Mouse (Mus musculus): ENCODE data around the gene Bloc1s1. TPM values are rescaled to one million over a fixed set of nuclear protein-coding genes. Genes with fewer than 3 reads are reported as not detected.

The Bloc1s1 gene
- total RNA-seq (2023) = 10 to 100 TPM; 80.0 to 90.6 TPM

GRCm38 (mm10) chr10:128923935-128924334 lies at the start of gene Bloc1s1:
TSS of gene Bloc1s1 (minus strand) at chr10:128924035.

GRCm38 (mm10) chr10:128960590-128961584 lies 37.1 kb upstream of the Bloc1s1 start, which contains the start of gene Mettl7b:
TSS of gene Mettl7b (minus strand) at chr10:128960988.

GRCm38 (mm10) chr10:128933574-128933973 lies 9.7 kb upstream of the Bloc1s1 start, which contains the start of gene Itga7:
TSS of gene Itga7 (plus strand) at chr10:128933818.

GRCm38 (mm10) chr10:128922822-128923012 lies 1.1 kb downstream of the Bloc1s1 start, which contains the start of gene Rdh5:
TSS of gene Rdh5 (minus strand) at chr10:128922888.

GRCm38 (mm10) chr10:128900698-128901097 lies 23.1 kb downstream of the Bloc1s1 start, which contains the start of gene Cd63:
TSS of gene Cd63 (plus strand) at chr10:128900989.

GRCm38 (mm10) chr10:128891296-128892094 lies 32.3 kb downstream of the Bloc1s1 start, which contains the start of gene Gdf11:
TSS of gene Gdf11 (minus strand) at chr10:128891718.

Other genes starting within 250 kb of the Bloc1s1 start
- 1 to 10 TPM; 3.1 to 4.9 TPM for gene Suox, start 250.0 kb downstream of the Bloc1s1 start, total RNA-seq (2023)
- 100 to 1,000 TPM; 108 to 111 TPM for gene Rab5b, start 227.8 kb downstream of the Bloc1s1 start, total RNA-seq (2023)
- 1 to 10 TPM; 2.4 to 3.0 TPM for gene Pmel, start 219.8 kb downstream of the Bloc1s1 start, total RNA-seq (2023)
- gene Cdk2, start 219.0 kb downstream of the Bloc1s1 start, total RNA-seq (2023) = 10 to 100 TPM; 81.0 to 81.2 TPM
- gene Dgka, start 179.2 kb downstream of the Bloc1s1 start, total RNA-seq (2023) = 10 to 100 TPM; 42.5 to 51.0 TPM
- gene Pym1, start 176.1 kb downstream of the Bloc1s1 start, total RNA-seq (2023) = 10 to 100 TPM; 18.2 to 22.3 TPM
- gene Mmp19, start 133.1 kb downstream of the Bloc1s1 start, total RNA-seq (2023) = 1 to 10 TPM; 6.6 to 7.3 TPM
- gene Dnajc14, start 120.0 kb downstream of the Bloc1s1 start, total RNA-seq (2023) = 10 to 100 TPM; 59.8 to 65.1 TPM
- gene Tmem198b, start 119.7 kb downstream of the Bloc1s1 start, total RNA-seq (2023) = 1 to 10 TPM; 5.7 to 6.5 TPM
- gene Sarnp, start 106.7 kb downstream of the Bloc1s1 start, total RNA-seq (2023) = 10 to 100 TPM; 34.9 to 38.9 TPM
- 10 to 100 TPM; 20.5 to 25.1 TPM for gene Ormdl2, start 102.4 kb downstream of the Bloc1s1 start, total RNA-seq (2023)
- under 1 TPM in 1 of 2 experiments, not detected in 1; 0.13 TPM for gene Gdf11, start 32.3 kb downstream of the Bloc1s1 start, total RNA-seq (2023)
- 100 to 1,000 TPM; 136 to 156 TPM for gene Cd63, start 23.0 kb downstream of the Bloc1s1 start, total RNA-seq (2023)
- gene Rdh5, start 1.1 kb downstream of the Bloc1s1 start, total RNA-seq (2023) = 1 to 10 TPM; 3.2 to 6.0 TPM
- under 1 TPM in 1 of 2 experiments, not detected in 1; 0.09 TPM for gene Itga7, start 9.8 kb upstream of the Bloc1s1 start, total RNA-seq (2023)
- gene Mettl7b, start 37.0 kb upstream of the Bloc1s1 start, total RNA-seq (2023) = not detected
- gene Olfr9, start 65.4 kb upstream of the Bloc1s1 start, total RNA-seq (2023) = not detected
- gene Olfr763, start 86.8 kb upstream of the Bloc1s1 start, total RNA-seq (2023) = not detected
- not detected for gene Olfr764-ps1, start 115.9 kb upstream of the Bloc1s1 start, total RNA-seq (2023)
- gene Olfr765, start 126.0 kb upstream of the Bloc1s1 start, total RNA-seq (2023) = not detected
- not detected for gene Olfr766-ps1, start 144.9 kb upstream of the Bloc1s1 start, total RNA-seq (2023)
- gene Olfr767, start 158.9 kb upstream of the Bloc1s1 start, total RNA-seq (2023) = not detected
- gene Olfr768, start 175.3 kb upstream of the Bloc1s1 start, total RNA-seq (2023) = not detected
- gene Olfr769, start 193.8 kb upstream of the Bloc1s1 start, total RNA-seq (2023) = not detected
- gene Olfr770, start 215.0 kb upstream of the Bloc1s1 start, total RNA-seq (2023) = not detected
- not detected for gene Olfr771, start 240.7 kb upstream of the Bloc1s1 start, total RNA-seq (2023)